Mouse (Mus musculus): Measurements from ENCODE around the gene Ntn3. TPM values are rescaled to one million over a fixed set of nuclear protein-coding genes. Genes with fewer than 3 reads are reported as not detected.

Gene Ntn3
- total RNA-seq, 2 experiments from 2014 or later = 7.6 to 8.2 TPM

Small RNA genes lying within 50 kb of the gene (microRNA-seq; reads per million reads assigned to microRNA genes)
- gene Mir5134 (2.1 reads per million), gene Mir6965 (1.1 reads per million)

Other genes starting within 250 kb of the Ntn3 start
- gene Prss30, start 229.0 kb downstream of the Ntn3 start, total RNA-seq (2021) = not detected
- gene Prss22, start 211.4 kb downstream of the Ntn3 start, total RNA-seq (2021) = not detected
- not detected for gene Prss27, start 171.4 kb downstream of the Ntn3 start, total RNA-seq (2021)
- gene Kctd5, start 136.0 kb downstream of the Ntn3 start, total RNA-seq (2021) = 10 to 100 TPM; 34.4 to 34.5 TPM
- 10 to 100 TPM; 51.0 to 51.8 TPM for gene Pdpk1, start 58.6 kb downstream of the Ntn3 start, total RNA-seq (2021)
- gene Amdhd2, start 45.8 kb downstream of the Ntn3 start, total RNA-seq (2021) = 10 to 100 TPM; 44.9 to 46.8 TPM
- gene Atp6v0c, start 39.8 kb downstream of the Ntn3 start, total RNA-seq (2021) = 100 to 1,000 TPM; 344 to 347 TPM
- 10 to 100 TPM; 13.7 to 15.9 TPM for gene Tbc1d24, start 4.0 kb downstream of the Ntn3 start, total RNA-seq (2021)
- 10 to 100 TPM; 13.8 to 17.6 TPM for gene Tedc2, start 11.3 kb upstream of the Ntn3 start, total RNA-seq (2021)
- gene Ccnf, start 42.0 kb upstream of the Ntn3 start, total RNA-seq (2021) = 10 to 100 TPM; 23.3 to 25.5 TPM
- under 1 TPM in 1 of 2 experiments, not detected in 1; 0.11 TPM for gene Abca17, start 141.5 kb upstream of the Ntn3 start, total RNA-seq (2021)
- gene Abca3, start 142.4 kb upstream of the Ntn3 start, total RNA-seq (2021) = 10 to 100 TPM; 27.2 to 38.5 TPM
- gene Rnps1, start 205.0 kb upstream of the Ntn3 start, total RNA-seq (2021) = 100 to 1,000 TPM; 122 to 133 TPM
- gene Eci1, start 217.1 kb upstream of the Ntn3 start, total RNA-seq (2021) = 100 to 1,000 TPM; 165 to 199 TPM
- 1 to 10 TPM; 3.1 to 3.4 TPM for gene Dnase1l2, start 233.6 kb upstream of the Ntn3 start, total RNA-seq (2021)